Mouse (Mus musculus) bone marrow macrophage, adult 2 months (primary cell): ENCODE data around the gene Ptrhd1.

Source experiments
- CTCF ChIP-seq: IDR thresholded peaks from 2 replicates; pipeline ENCODE4 v1.5.1; 2012; ENCODE audit warnings: low read depth, mild to moderate bottlenecking, low read length, moderate library complexity
- POLR2A ChIP-seq: IDR thresholded peaks from 2 replicates; pipeline ENCODE4 v1.6.1; 2012; ENCODE audit warnings: mild to moderate bottlenecking, low read depth, low read length, borderline replicate concordance

- TF ChIP-seq POLR2A: no peak
- no peak for TF ChIP-seq CTCF
These were observed 33.9 kb downstream of the Ptrhd1 start for GRCm38 (mm10) chr12:4267765-4268164.
